Mouse (Mus musculus): ENCODE results near the gene Nell1. TPM values are rescaled to one million over a fixed set of nuclear protein-coding genes. Genes with fewer than 3 reads are reported as not detected.
"Not testable (repeated sequence)": the region's sequence is repeated elsewhere in the genome, so short reads cannot be mapped to it uniquely, and the experiment has no call there.

The Nell1 gene
- total RNA-seq (2021): under 1 TPM; 0.49 to 0.59 TPM
- 0.27 and 0.33 TPM in 2 replicates for polyA plus RNA-seq (2012; rRNA removed)
- long read RNA-seq, full-length matches to known transcripts: 1 of 1 reads
- long read RNA-seq, partial matches to known transcripts: 0 of 1 reads
- long read RNA-seq, other reads (novel, unspliced or antisense): 0 of 1 reads

DNA sequence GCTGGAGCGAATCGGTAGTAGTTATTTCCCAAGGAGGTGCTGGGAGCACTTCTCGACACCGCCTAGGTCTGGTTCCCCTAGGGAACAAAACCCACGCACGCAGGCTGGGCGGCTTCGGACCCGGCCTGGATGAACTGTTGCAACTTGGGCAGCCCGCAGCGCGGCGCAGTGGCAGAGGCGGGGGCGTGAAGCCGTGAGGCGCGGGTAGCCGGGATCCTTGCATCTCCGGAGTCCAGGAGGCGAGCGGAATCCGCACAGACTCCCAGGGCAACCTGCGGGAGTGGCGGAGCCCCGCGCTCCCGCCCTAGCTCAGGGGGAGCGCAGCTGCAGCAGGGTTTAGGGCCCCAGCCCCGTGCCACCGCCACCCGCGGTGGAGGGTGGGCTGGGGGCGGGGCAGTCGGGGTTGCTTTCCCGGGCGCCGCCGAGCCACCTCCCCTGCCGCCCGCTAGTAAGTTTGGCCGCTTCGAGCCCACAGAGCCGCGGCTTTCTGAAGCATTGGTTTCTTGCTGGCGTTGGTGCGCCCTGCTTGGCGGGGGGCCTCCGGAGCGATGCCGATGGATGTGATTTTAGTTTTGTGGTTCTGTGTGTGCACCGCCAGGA is at the start of gene Nell1:
Gene Nell1, plus strand, starts transcription at position 24 of the 600 bp plus-strand sequence.
- no peak for DNase-seq

DNA sequence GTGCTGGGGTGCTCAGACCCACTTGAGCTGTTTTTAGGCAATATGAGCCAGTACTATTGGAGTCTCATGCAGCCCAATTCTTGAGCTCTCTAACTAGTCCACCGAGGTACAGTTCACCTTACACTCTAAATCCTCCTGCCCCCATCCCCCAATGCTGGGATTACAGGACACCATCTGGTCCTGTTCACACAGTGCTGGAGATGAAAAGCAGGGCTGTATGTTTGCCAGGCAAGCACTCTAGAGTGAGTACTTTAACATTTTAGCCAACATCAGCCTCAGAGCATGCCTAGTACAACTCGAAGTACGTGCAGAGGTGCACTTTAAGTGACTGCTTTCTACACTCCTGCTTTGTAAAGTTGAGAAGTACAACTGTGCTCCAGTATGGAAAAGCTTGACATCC is 46.1 kb upstream of the Nell1 start:
- DNase-seq: no peak

DNA sequence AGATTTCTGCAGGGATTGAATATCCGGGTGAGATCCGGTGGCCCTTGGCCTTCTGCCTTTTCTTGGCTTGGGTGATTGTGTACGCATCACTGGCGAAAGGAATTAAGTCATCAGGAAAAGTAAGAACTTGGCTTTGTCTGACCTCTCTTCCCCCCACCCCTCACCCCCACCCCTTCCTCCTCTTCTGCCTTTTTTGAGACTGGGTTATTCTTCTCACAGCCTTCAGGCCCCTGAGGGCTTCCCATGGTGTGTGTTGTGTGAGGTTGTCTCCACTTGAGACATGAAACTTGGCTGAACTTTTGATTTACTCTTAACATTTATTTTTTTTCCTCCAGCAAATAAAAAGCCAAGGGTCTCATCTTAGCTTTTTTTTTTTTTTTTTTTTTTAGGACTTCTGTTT is 44.7 kb upstream of the Nell1 start:
- DNase-seq: no peak

DNA sequence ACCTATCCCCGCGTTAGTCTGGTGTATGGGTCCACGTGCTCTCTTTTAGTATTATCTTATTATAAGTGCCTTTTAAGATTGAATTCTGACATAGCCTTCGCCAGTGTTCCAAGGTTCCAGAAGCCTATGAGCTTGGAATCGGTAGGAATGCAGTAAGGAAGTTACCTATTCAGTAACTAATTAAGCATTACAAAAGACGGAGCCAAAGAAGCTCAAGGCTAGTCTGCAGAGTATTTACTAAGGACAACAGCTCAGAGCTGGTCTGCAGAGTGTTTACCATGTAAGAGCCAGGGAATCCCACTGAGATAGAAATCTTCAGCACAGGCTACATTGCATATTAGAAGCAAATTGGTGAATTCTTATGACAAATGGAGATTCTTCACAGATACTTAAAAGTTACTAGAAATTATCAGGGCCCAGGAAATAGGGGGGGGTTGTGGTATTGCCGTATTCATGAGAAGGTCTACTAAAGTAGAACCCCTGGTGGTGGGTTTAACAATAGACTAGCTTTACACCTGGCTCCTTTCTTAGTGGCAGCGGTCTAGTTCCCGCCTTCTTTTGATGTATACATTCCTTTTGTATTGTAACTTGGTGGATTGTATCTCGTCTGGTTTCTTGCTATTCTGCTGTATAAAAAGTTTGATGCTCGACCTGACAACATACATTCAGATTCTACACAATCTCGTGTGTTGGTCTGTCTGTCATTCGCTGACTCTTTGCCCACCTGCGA is 41.1 kb upstream of the Nell1 start:
- not testable (repeated sequence) for DNase-seq

DNA sequence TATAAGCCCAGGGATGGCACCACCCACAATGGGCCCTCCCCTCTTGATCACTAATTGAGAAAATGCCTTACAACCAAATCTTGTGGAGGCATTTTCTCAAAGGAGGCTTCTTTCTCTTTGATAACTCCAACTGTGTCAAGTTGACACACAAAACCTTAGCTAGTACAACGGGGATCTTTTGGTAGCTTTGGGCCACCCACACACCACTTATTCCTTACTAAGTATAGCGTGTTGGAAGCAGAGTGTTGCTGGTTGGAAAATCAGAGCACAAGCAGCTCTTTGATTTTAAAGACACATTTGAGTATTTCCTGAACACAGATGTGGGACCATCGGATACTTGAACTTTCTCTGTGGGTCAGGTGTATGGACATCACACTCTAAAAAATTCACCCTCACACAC is 37.8 kb upstream of the Nell1 start:
- no peak for DNase-seq

DNA sequence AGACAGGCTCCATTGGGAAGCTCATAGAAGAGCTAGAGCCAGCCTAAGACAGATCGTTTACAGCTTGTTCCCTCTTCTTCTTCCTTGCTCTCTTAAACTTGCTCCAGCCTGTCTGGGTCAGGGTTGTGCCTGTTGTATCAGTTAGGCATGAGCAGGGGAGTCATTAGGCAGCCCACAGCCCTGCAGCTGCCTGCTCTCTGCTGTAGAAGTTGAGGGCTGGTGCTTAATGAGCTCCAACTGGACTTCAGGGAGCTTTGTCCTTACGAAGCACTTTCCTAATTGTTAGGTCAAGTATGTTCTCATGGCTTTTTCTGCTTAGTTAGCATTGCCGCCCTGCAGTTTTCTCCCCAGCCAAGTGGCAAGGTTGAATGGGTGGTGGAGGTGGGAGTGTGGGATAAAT is 32.6 kb upstream of the Nell1 start:
- no peak for DNase-seq

- no peak for DNase-seq
These were observed 32.2 kb upstream of the Nell1 start for GRCm38 (mm10) chr7:49942490-49942889.

DNA sequence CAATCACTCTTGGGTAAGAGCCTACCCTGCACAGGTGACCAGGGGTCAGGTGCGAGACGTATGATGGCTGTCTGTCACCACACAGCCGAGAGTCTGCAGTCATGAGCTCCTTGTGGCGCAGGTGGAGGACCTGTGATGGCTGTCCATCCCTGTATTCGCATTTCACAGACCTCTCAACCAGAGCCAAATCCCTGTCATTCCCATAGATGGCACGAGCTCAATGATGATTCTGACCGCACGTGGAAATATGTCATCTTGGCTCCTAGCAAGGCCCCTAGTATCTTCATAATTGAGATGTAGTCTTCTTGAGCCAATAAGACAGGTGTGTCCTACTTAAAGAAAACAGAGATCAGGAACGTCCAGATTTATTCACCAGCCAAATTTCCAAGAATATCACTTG is 28.0 kb upstream of the Nell1 start:
- no peak for DNase-seq

DNA sequence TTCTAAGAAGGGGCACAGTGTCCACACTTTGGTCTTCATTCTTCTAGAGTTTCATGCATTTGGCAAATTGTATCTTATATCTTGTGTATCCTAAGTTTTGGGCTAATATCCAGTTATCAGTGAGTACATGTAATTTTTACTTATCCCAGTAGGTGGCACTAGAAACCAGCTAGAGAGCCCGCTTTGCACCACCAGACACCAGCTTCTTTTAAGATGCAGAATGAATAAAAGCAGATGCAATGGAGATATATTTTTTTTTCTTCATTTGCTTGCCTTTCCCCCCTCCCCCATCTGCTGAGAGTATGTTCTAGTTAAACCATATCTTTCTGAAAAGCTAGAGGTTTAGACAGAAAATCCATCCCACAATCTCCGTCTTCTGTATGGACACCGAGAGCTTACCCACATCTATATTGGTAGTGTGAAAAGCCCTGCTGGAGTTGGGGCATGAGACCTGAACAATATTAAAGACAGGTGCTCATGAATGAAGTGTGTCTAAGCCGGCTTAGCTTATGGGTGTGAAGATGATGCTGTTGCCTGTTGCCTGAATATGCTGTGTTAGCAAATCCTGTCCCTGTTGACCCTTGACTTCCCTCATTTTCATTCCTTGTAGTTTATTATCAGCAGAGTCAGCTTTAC is 21.0 kb upstream of the Nell1 start:
- DNase-seq: peak; percentile 12

GRCm38 (mm10) chr7:49954834-49955233 is 19.8 kb upstream of the Nell1 start:
- no peak for DNase-seq

- DNase-seq: no peak
These were observed 17.5 kb upstream of the Nell1 start for GRCm38 (mm10) chr7:49957142-49957541.

GRCm38 (mm10) chr7:49963764-49964163 is 10.9 kb upstream of the Nell1 start:
- DNase-seq: no peak

DNA sequence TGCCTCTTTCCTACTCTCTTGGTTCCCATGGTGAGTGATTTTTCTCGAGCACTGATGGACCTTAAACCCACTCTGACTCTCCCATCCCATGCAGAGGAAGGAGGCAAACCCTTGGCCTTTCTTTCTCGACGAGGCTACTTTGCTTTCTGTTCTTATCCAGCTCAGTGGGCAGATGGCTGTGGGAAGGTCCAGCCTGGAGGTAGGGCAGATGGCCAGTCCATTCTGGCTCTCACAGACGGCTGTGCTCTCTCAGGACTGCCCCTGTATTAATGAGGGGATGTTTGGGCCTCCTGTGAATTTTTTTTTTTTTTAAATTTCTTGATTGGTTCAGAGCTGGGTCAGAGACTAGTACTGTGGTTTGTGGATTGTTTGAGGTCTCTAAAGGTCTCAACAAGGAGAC is 5.1 kb upstream of the Nell1 start:
- no peak for DNase-seq

DNA sequence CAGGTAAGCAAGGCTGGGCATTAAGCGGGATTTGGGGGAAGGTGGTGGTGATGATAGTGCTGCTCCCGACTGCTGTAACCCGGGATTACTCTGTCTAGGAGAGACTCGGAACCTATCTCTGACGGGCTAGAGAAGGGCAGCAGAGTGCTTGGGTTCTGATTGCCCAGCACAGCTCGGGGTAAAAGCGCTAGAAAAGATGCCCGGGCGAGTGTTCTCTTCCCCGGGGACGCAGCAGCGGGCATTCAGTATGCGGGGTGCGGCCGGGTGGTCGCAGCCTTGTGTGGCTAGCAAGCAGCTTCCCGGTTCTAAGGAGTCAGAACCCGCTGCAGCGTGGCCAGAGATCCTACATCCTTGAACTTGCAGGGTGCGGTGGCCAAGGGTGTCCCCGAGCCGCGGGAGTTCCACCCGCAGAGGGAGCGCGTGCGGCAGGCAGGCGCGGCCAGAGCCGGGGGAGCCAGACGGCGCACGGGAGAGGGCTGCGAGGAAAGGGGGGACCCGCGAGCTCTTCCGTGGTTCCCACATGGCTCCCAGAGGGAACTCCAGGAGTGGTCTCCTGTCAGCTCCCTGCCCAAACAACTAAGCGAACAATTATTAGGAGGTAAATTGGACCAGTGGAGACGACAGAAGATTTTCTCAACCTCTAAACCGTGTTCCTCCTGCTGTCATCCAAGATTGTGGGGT is 917 bp downstream of the Nell1 start:
- no peak for DNase-seq

DNA sequence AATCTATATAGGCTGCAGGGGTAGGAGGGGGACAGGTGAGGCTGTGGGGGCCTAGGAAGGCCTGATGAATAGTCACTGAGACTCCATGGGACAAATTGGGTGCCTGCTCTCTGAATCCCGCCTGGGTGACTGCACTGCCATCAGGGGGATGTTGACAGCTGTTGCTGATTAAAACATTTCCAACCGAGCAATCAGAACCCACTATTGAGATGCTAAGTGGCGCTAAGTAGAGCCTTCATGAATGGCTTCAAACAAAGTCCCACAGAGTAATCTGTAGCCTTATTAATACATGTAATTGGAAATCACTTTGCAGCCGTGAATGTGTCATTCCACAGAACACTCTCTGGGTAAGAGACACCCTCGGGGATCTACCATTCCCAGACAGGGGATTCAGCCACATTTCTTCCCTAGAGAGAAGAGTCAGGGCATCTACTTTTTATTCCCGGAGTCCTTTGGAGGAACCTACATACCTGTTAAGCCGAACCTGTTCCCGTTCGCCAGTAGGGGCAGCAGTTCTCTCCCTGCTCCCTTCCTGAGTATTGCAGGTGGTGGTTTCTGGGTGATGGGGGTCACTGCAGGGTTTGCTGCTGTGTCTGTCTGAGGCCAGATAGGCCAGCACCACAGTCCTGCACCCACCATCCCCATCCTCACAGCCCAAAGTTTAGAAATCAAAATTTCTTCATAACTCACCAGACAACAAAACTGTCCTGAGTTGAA is 7.0 kb downstream of the Nell1 start:
- no peak for DNase-seq

GRCm38 (mm10) chr7:49984698-49985097 is 10.0 kb downstream of the Nell1 start:
- DNase-seq: no peak

DNA sequence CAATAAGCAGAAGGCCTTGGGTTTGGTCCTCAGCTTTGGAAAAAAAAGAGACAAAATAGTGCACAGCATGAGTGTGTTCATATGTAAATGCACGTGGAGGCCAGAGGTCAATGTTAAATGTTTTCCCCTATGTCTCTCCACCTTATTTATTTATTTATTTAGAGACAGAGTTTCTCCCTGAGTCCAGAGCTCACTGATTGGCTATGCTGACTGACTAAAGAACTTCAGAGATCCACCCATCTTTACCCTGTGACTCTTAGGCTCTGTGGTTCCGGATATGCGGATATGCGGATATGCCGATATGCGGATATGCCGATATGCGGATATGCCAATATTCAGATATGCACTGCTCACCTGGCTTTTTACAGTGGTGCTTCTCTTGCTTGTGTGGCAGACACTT is 11.3 kb downstream of the Nell1 start:
- no peak for DNase-seq

DNA sequence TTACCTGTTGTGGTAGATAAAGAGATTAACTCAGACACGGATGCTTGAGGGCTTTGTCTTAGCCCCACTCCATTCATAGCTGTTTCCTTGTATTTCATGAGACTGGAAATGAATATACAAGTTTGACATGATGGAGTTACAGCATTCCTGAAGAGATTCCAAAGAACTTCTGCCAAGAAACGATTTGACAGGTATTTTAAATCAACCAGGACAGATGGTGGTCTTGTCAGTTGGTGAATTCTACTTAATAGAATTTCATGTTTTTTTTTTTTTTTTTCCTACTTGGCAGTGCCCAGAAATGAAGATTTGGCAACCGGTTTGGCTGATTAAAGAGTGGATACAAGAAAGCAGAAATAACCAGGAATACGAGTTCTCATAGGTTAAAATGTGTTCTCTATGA is 24.7 kb downstream of the Nell1 start:
- DNase-seq: no peak

GRCm38 (mm10) chr7:50005268-50005667 is 30.6 kb downstream of the Nell1 start:
- no peak for DNase-seq

- no peak for DNase-seq
These were observed 60.8 kb downstream of the Nell1 start for GRCm38 (mm10) chr7:50035187-50036153.

GRCm38 (mm10) chr7:50041112-50041511 is 66.4 kb downstream of the Nell1 start:
- DNase-seq: no peak
